Mouse (Mus musculus) liver, postnatal 0 days (tissue): ENCODE results near the gene Ifi35. TPM values are rescaled to one million over a fixed set of nuclear protein-coding genes. Genes with fewer than 3 reads are reported as not detected.

Experiments
- ATAC-seq: fragments of 200-750 bp; cut with Nextera tagmentation; 2 replicates; pipeline ENCODE4 v1.8.0; 2017; ENCODE audit warnings: mild to moderate bottlenecking, moderate library complexity
- DNase-seq: peaks from one replicate; pipeline ENCODE4 v3.0.0-alpha.2; 2016
- H3K27ac ChIP-seq: fragments of 300-500 bp; sonication (generic); 2 replicates; pipeline ENCODE4 v1.5.1; 2014; ENCODE audit warnings: antibody characterized with exemption, moderate library complexity, mild to moderate bottlenecking, low read depth
- H3K27me3 ChIP-seq: fragments of 300-500 bp; sonication (generic); 2 replicates; pipeline ENCODE4 v1.6.1; 2014; ENCODE audit warnings: low read length, control low read depth, mixed read lengths; ENCODE audit not compliant: insufficient read depth
- H3K36me3 ChIP-seq: fragments of 300-500 bp; sonication (generic); replicated peaks from 2 replicates; pipeline ENCODE4 v1.6.1; 2014; ENCODE audit warnings: mild to moderate bottlenecking, control low read depth, low read length, moderate library complexity, mixed read lengths; ENCODE audit not compliant: insufficient read depth
- H3K4me1 ChIP-seq: fragments of 300-500 bp; sonication (generic); 2 replicates; pipeline ENCODE4 v1.6.1; 2014; ENCODE audit warnings: antibody characterized with exemption, mild to moderate bottlenecking, control low read depth; ENCODE audit not compliant: insufficient read depth
- H3K4me2 ChIP-seq: fragments of 300-500 bp; sonication (generic); 2 replicates; pipeline ENCODE4 v1.6.1; 2014; ENCODE audit warnings: low read depth, mild to moderate bottlenecking, low read length, moderate library complexity, mixed read lengths
- H3K4me3 ChIP-seq: fragments of 300-500 bp; sonication (generic); 2 replicates; pipeline ENCODE4 v1.5.1; 2014; ENCODE audit warnings: low read depth, low read length
- H3K9ac ChIP-seq: fragments of 300-500 bp; sonication (generic); replicated peaks from 2 replicates; pipeline ENCODE4 v1.6.1; 2014; ENCODE audit warnings: mild to moderate bottlenecking, moderate library complexity
- H3K9me3 ChIP-seq: fragments of 300-500 bp; sonication (generic); 2 replicates; pipeline ENCODE4 v1.6.1; 2016; ENCODE audit warnings: mild to moderate bottlenecking, control low read depth, low read length, mixed read lengths
- CTCF ChIP-seq: sonication (generic); IDR thresholded peaks from 2 replicates; pipeline ENCODE4 v1.5.1; 2016; ENCODE audit warnings: antibody characterized with exemption, low read depth
- EP300 ChIP-seq: IDR thresholded peaks from 2 replicates; pipeline ENCODE4 v1.6.1; 2016; ENCODE audit warnings: antibody characterized with exemption, low read depth, mild to moderate bottlenecking
- WGBS: fragments of 180-500 bp; shearing (Covaris S2); extraction: QIAGEN DNeasy Blood & Tissue Kit; methylation state at CpG from one replicate; pipeline ENCODE4 v1.1.7; 2014; ENCODE audit not compliant: insufficient replicate concordance; 5-methylcytosine and 5-hydroxymethylcytosine counted together
- polyA plus RNA-seq: library from polyadenylated mRNA; unstranded; fragments of >200 nt; fragmentation: Nextera tagmentation; extraction: Ambion mirVana; gene quantifications from 2 replicates; pipeline ENCODE4 v1.2.1, GENCODE M21; 2015

Ifi35 gene
- polyA plus RNA-seq, 1 experiment from 2014 or later = 28.2 TPM

DNA sequence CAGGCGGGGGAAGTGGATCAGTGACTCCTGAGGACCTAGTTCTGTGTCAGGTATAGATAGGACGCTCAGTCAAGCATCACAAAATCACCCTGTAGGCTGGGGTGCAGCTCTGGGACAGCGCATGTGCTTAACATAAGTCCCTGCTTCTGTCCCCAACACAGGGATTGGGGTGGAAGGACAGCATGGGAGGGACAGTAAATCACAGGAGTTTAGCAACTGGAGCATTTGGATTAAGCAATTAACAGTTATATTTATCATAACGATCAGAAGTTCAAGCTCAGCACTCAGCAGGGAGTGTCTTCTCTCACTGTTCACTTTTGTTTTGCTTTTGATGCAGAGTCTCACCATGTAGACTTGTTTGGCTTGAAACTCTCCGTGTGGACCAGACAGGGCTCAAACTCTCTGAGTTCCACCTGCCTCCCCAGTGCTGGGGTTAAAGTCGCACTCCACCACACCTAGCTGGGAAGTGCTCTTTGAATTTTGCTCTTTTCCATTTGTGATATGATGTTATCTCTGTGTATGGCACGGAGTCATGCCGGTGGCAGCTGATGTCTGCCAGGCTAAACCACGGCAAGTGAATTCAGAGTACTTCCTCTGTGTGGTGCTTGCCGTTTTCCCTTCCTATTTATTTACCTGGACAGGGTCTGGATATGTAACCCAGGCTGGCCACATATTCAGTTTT is 4.0 kb downstream of the Ifi35 start:
- TF ChIP-seq EP300 (no peak), CTCF (no peak)
- no peak overlapping the region for H3K4me2 ChIP-seq
- no peak for DNase-seq
- H3K4me3 ChIP-seq = no peak overlapping the region
- H3K27ac ChIP-seq = no peak overlapping the region
- no peak for ATAC-seq
- WGBS = 58% methylated on average over 10 of the region's 10 CpGs
- H3K36me3 ChIP-seq = peaks cover 10% of the 10 kb centered on the region
- H3K9me3 ChIP-seq = no peaks in the 10 kb centered on the region
- H3K27me3 ChIP-seq = no peaks in the 10 kb centered on the region
- no peak overlapping the region for H3K9ac ChIP-seq
- H3K4me1 ChIP-seq = peaks cover 27% of the 10 kb centered on the region

DNA sequence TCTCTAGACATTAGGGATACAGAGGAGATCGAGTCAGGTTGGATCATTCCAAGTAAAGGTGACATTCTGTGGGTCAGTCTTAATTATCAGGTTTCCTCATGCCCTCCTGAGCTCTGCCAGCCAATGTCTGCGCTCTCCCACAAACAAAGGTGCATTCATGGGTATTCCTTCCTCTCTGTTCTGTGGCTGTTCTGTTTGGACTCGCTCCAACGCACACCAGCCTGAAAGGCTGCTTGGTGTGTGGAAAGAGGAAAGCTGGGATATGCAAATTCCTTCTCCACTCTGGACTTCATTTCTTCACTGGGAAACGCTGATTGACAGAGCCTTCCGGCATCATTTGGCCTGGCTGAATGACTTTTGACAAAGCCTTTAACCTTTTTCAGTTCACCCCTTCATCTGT is 6.5 kb downstream of the Ifi35 start:
- H3K36me3 ChIP-seq = peaks cover 27% of the 10 kb centered on the region
- ATAC-seq (no peak), DNase-seq (no peak)
- no peaks in the 10 kb centered on the region for H3K9me3 ChIP-seq
- H3K27ac ChIP-seq = no peak overlapping the region
- no peak overlapping the region for H3K4me2 ChIP-seq
- 83% methylated on average over 6 of the region's 6 CpGs for WGBS
- H3K27me3 ChIP-seq = no peaks in the 10 kb centered on the region
- H3K9ac ChIP-seq = no peak overlapping the region
- no peak for TF ChIP-seq EP300
- no peak for TF ChIP-seq CTCF
- H3K4me3 ChIP-seq = no peak overlapping the region
- H3K4me1 ChIP-seq = peaks cover 27% of the 10 kb centered on the region

DNA sequence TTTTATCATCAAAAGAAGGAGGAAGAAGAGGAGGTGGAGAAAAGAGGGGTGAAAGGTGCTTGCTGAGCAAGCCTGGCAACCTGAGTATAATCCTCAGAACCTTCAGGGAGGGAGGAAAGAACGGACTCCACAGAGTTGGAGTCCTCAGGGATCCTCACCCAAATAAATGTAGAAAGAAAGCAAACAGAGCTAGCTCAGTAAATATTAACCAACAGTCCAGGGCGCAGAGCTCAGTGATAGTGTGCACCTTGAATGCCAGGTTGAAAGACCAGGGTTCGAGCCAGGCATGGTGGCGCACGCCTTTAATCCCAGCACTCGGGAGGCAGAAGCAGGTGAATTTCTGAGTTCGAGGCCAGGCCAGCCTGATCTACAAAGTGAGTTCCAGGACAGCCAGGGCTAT is 7.4 kb downstream of the Ifi35 start:
- no peak overlapping the region for H3K27ac ChIP-seq
- no peak overlapping the region for H3K4me3 ChIP-seq
- H3K9ac ChIP-seq = no peak overlapping the region
- H3K4me2 ChIP-seq = no peak overlapping the region
- DNase-seq (no peak), ATAC-seq (peak; percentile 35; the same call in 1 of the 2 replicates)
- TF ChIP-seq EP300 = no peak
- TF ChIP-seq CTCF = no peak
- peaks cover 22% of the 10 kb centered on the region; the same call in 1 of the 2 replicates for H3K4me1 ChIP-seq
- H3K9me3 ChIP-seq = no peaks in the 10 kb centered on the region
- 64% methylated on average over 7 of the region's 7 CpGs for WGBS
- H3K27me3 ChIP-seq = no peaks in the 10 kb centered on the region
- H3K36me3 ChIP-seq = peaks cover 24% of the 10 kb centered on the region

DNA sequence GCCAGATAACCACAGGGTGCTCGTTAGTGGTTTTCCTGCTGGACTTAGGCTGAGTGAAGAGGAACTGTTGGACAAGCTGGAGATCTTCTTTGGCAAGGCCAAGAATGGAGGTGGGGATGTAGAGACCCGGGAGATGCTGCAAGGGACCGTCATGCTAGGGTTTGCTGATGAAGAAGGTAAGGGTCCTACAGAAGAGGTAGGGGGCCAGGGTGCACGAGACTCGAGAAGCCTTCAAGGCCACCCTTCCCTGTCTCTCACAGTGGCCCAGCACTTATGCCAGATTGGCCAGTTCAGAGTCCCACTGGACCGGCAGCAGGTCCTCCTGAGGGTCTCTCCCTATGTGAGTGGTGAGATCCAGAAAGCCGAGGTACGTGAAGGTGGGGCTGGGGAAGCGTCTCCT is 9.4 kb downstream of the Ifi35 start:
- TF ChIP-seq EP300 (no peak), CTCF (no peak)
- WGBS = 79% methylated on average over 9 of the region's 9 CpGs

DNA sequence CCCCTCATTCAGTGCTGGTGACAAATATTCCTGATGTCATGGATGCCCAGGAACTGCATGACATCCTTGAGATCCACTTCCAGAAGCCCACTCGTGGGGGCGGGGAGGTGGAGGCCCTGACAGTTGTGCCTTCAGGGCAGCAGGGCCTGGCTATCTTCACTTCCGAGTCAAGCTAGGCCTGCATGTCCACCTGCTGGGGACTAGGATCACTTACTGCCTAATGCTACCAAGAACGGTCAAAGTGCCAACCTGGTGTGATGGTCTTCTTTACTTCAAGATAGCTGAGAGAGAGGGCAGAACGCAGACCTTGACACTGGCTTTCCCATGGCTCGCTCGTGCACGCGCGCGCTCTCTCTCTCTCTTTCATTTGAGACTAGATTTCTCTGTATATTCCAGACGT is 10.0 kb downstream of the Ifi35 start:
- WGBS = 87% methylated on average over 12 of the region's 12 CpGs
- Histone ChIP-seq H3K27ac (no peak overlapping the region), H3K9ac (no peak overlapping the region), H3K27me3 (no peaks in the 10 kb centered on the region), H3K4me2 (no peak overlapping the region), H3K4me3 (no peak overlapping the region), H3K4me1 (peaks cover 14% of the 10 kb centered on the region; the same call in 1 of the 2 replicates), H3K36me3 (peaks cover 24% of the 10 kb centered on the region), H3K9me3 (no peaks in the 10 kb centered on the region)
- TF ChIP-seq EP300 = no peak
- TF ChIP-seq CTCF = no peak
- ATAC-seq (no peak), DNase-seq (no peak)

More for the DNA sequence above, 9.4 kb downstream of the Ifi35 start:
- DNase-seq = no peak
- ATAC-seq = no peak
- no peak overlapping the region for H3K27ac ChIP-seq
- H3K9ac ChIP-seq = no peak overlapping the region
- peaks cover 10% of the 10 kb centered on the region; the same call in 1 of the 2 replicates for H3K4me1 ChIP-seq
- no peaks in the 10 kb centered on the region for H3K27me3 ChIP-seq
- no peak overlapping the region for H3K4me3 ChIP-seq
- no peaks in the 10 kb centered on the region for H3K9me3 ChIP-seq
- H3K36me3 ChIP-seq = peaks cover 24% of the 10 kb centered on the region
- H3K4me2 ChIP-seq = no peak overlapping the region

- no peak overlapping the region for H3K9ac ChIP-seq
- WGBS = 67% methylated on average over 6 of the region's 6 CpGs
- H3K9me3 ChIP-seq = no peaks in the 10 kb centered on the region
- peaks cover 18% of the 10 kb centered on the region for H3K4me1 ChIP-seq
- DNase-seq (no peak), ATAC-seq (peak; percentile 48)
- H3K36me3 ChIP-seq = peaks cover 24% of the 10 kb centered on the region
- no peak overlapping the region for H3K4me2 ChIP-seq
- TF ChIP-seq CTCF = no peak
- TF ChIP-seq EP300 = no peak
- H3K4me3 ChIP-seq = no peak overlapping the region
- H3K27me3 ChIP-seq = 0 out of 2 replicates have a peak, but pooled peaks cover under 1% of the 10 kb centered on the region
- no peak overlapping the region for H3K27ac ChIP-seq
Measured at GRCm38 (mm10) chr11:101459716-101460115, 11.5 kb downstream of the Ifi35 start.
